Mouse (Mus musculus): ENCODE measurements around the gene Trim50. TPM values are rescaled to one million over a fixed set of nuclear protein-coding genes. Genes with fewer than 3 reads are reported as not detected.
A peak's percentile ranks its signal among the peaks of the same experiment; 100 is the strongest.

Trim50 gene
- polyA plus RNA-seq, 1 experiment from 2014 or later = not detected

- 92% methylated on average over 35 of the region's 35 CpGs for WGBS
- DNase-seq (ENCODE audit: low spot score) (no peak), ATAC-seq (replicated peaks; ENCODE audit: low FRiP score, low read depth) (no peak)
- Histone ChIP-seq H3K4me3 (replicated peaks; ENCODE audit: low read depth, low read length) (no peak within 1 kb of the TSS), H3K9ac (ENCODE audit: low read depth, low read length) (no peak within 1 kb of the TSS), H3K9me3 (replicated peaks; ENCODE audit: low read length) (no peaks in the 10 kb centered on the region; the same call in 1 of the 2 replicates), H3K4me2 (ENCODE audit: low read length) (no peak within 1 kb of the TSS), H3K36me3 (ENCODE audit: insufficient read depth, low read length) (no peaks in the 10 kb centered on the region), H3K27ac (no peak within 1 kb of the TSS), H3K27me3 (ENCODE audit: insufficient read depth, low read length) (no peaks in the 10 kb centered on the region), H3K4me1 (replicated peaks; ENCODE audit: insufficient read depth, low read length) (no peaks in the 10 kb centered on the region)
- no peak for TF ChIP-seq CTCF (IDR thresholded peaks at IDR 0.05; ENCODE audit: low read depth)
Measured at GRCm38 (mm10) chr5:135349862-135350261, 3.2 kb upstream of the Trim50 start, which contains the start of gene Fkbp6. Gene Fkbp6 (minus strand): TSS chr5:135350044.

- ATAC-seq (replicated peaks; ENCODE audit: low FRiP score, low read depth) (no peak), DNase-seq (ENCODE audit: low spot score) (no peak)
- TF ChIP-seq CTCF (IDR thresholded peaks at IDR 0.05; ENCODE audit: low read depth) = no peak
- Histone ChIP-seq H3K27me3 (ENCODE audit: insufficient read depth, low read length) (no peaks in the 10 kb centered on the region), H3K36me3 (ENCODE audit: insufficient read depth, low read length) (no peaks in the 10 kb centered on the region), H3K4me2 (ENCODE audit: low read length) (no peak overlapping the region), H3K9me3 (replicated peaks; ENCODE audit: low read length) (no peaks in the 10 kb centered on the region; the same call in 1 of the 2 replicates), H3K4me1 (replicated peaks; ENCODE audit: insufficient read depth, low read length) (no peaks in the 10 kb centered on the region), H3K27ac (no peak overlapping the region), H3K4me3 (replicated peaks; ENCODE audit: low read depth, low read length) (no peak overlapping the region), H3K9ac (ENCODE audit: low read depth, low read length) (no peak overlapping the region)
- 84% methylated on average over 13 of the region's 13 CpGs for WGBS
Measured at GRCm38 (mm10) chr5:135351606-135352005, 1.5 kb upstream of the Trim50 start.

- H3K4me2 ChIP-seq (ENCODE audit: low read length) = no peak overlapping the region
- ATAC-seq (replicated peaks; ENCODE audit: low FRiP score, low read depth) = no peak
Measured at GRCm38 (mm10) chr5:135353564-135353963, 469 bp downstream of the Trim50 start.

GRCm38 (mm10) chr5:135356090-135356489 lies 3.0 kb downstream of the Trim50 start:
- no peak for DNase-seq (ENCODE audit: low spot score)
- no peak overlapping the region for H3K4me2 ChIP-seq (ENCODE audit: low read length)

More at GRCm38 (mm10) chr5:135353564-135353963, 469 bp downstream of the Trim50 start:
- Histone ChIP-seq H3K4me1 (replicated peaks; ENCODE audit: insufficient read depth, low read length) (no peaks in the 10 kb centered on the region), H3K36me3 (ENCODE audit: insufficient read depth, low read length) (no peaks in the 10 kb centered on the region), H3K9me3 (replicated peaks; ENCODE audit: low read length) (no peaks in the 10 kb centered on the region; the same call in 1 of the 2 replicates), H3K9ac (ENCODE audit: low read depth, low read length) (no peak overlapping the region), H3K27ac (no peak overlapping the region), H3K4me3 (replicated peaks; ENCODE audit: low read depth, low read length) (no peak overlapping the region), H3K27me3 (ENCODE audit: insufficient read depth, low read length) (no peaks in the 10 kb centered on the region)
- peak; percentile 28 for DNase-seq (ENCODE audit: low spot score)
- WGBS = 19% methylated on average over 20 of the region's 20 CpGs
- TF ChIP-seq CTCF (IDR thresholded peaks at IDR 0.05; ENCODE audit: low read depth) = peak; percentile 56

GRCm38 (mm10) chr5:135357556-135357955 lies 4.5 kb downstream of the Trim50 start:
- H3K4me2 ChIP-seq (ENCODE audit: low read length) = no peak overlapping the region
- no peak overlapping the region for H3K4me3 ChIP-seq (replicated peaks; ENCODE audit: low read depth, low read length)
- H3K4me1 ChIP-seq (replicated peaks; ENCODE audit: insufficient read depth, low read length) = no peaks in the 10 kb centered on the region
- 0 out of 2 replicates have a peak, but pooled peaks have one; percentile 73 for ATAC-seq (replicated peaks; ENCODE audit: low FRiP score, low read depth)
- no peak overlapping the region for H3K27ac ChIP-seq
- no peak for TF ChIP-seq CTCF (IDR thresholded peaks at IDR 0.05; ENCODE audit: low read depth)
- no peaks in the 10 kb centered on the region for H3K27me3 ChIP-seq (ENCODE audit: insufficient read depth, low read length)
- 88% methylated on average over 2 of the region's 2 CpGs for WGBS
- DNase-seq (ENCODE audit: low spot score) = no peak
- no peak overlapping the region for H3K9ac ChIP-seq (ENCODE audit: low read depth, low read length)
- no peaks in the 10 kb centered on the region for H3K9me3 ChIP-seq (replicated peaks; ENCODE audit: low read length)
- H3K36me3 ChIP-seq (ENCODE audit: insufficient read depth, low read length) = no peaks in the 10 kb centered on the region

More at GRCm38 (mm10) chr5:135356090-135356489, 3.0 kb downstream of the Trim50 start:
- Histone ChIP-seq H3K4me1 (replicated peaks; ENCODE audit: insufficient read depth, low read length) (no peaks in the 10 kb centered on the region), H3K4me3 (replicated peaks; ENCODE audit: low read depth, low read length) (no peak overlapping the region), H3K36me3 (ENCODE audit: insufficient read depth, low read length) (no peaks in the 10 kb centered on the region), H3K9ac (ENCODE audit: low read depth, low read length) (no peak overlapping the region), H3K9me3 (replicated peaks; ENCODE audit: low read length) (no peaks in the 10 kb centered on the region), H3K27ac (no peak overlapping the region), H3K27me3 (ENCODE audit: insufficient read depth, low read length) (no peaks in the 10 kb centered on the region)
- 65% methylated on average over 1 of the region's 1 CpGs for whole genome bisulfite sequencing
- TF ChIP-seq CTCF (IDR thresholded peaks at IDR 0.05; ENCODE audit: low read depth) = no peak
- ATAC-seq (replicated peaks; ENCODE audit: low FRiP score, low read depth) = no peak

GRCm38 (mm10) chr5:135359772-135360171 lies 6.7 kb downstream of the Trim50 start:
- H3K9me3 ChIP-seq (replicated peaks; ENCODE audit: low read length) = no peaks in the 10 kb centered on the region
- no peak overlapping the region for H3K4me3 ChIP-seq (replicated peaks; ENCODE audit: low read depth, low read length)
- 88% methylated on average over 2 of the region's 2 CpGs for WGBS
- no peak overlapping the region for H3K27ac ChIP-seq
- H3K9ac ChIP-seq (ENCODE audit: low read depth, low read length) = no peak overlapping the region
- no peak for DNase-seq (ENCODE audit: low spot score)
- H3K4me2 ChIP-seq (ENCODE audit: low read length) = no peak overlapping the region
- ATAC-seq (replicated peaks; ENCODE audit: low FRiP score, low read depth) = no peak
- no peak for TF ChIP-seq CTCF (IDR thresholded peaks at IDR 0.05; ENCODE audit: low read depth)
- H3K36me3 ChIP-seq (ENCODE audit: insufficient read depth, low read length) = no peaks in the 10 kb centered on the region
- no peaks in the 10 kb centered on the region for H3K27me3 ChIP-seq (ENCODE audit: insufficient read depth, low read length)
- no peaks in the 10 kb centered on the region for H3K4me1 ChIP-seq (replicated peaks; ENCODE audit: insufficient read depth, low read length)

- no peak overlapping the region for H3K4me2 ChIP-seq (ENCODE audit: low read length)
- WGBS = 88% methylated on average over 3 of the region's 3 CpGs
- no peak for ATAC-seq (replicated peaks; ENCODE audit: low FRiP score, low read depth)
- H3K9me3 ChIP-seq (replicated peaks; ENCODE audit: low read length) = no peaks in the 10 kb centered on the region
- H3K27ac ChIP-seq = no peak overlapping the region
- H3K9ac ChIP-seq (ENCODE audit: low read depth, low read length) = no peak overlapping the region
- no peaks in the 10 kb centered on the region for H3K4me1 ChIP-seq (replicated peaks; ENCODE audit: insufficient read depth, low read length)
- no peak overlapping the region for H3K4me3 ChIP-seq (replicated peaks; ENCODE audit: low read depth, low read length)
- DNase-seq (ENCODE audit: low spot score) = no peak
- TF ChIP-seq CTCF (IDR thresholded peaks at IDR 0.05; ENCODE audit: low read depth) = no peak
- H3K27me3 ChIP-seq (ENCODE audit: insufficient read depth, low read length) = no peaks in the 10 kb centered on the region
- H3K36me3 ChIP-seq (ENCODE audit: insufficient read depth, low read length) = no peaks in the 10 kb centered on the region
Measured at GRCm38 (mm10) chr5:135362572-135362971, 9.5 kb downstream of the Trim50 start.
